Mouse (Mus musculus): ENCODE data around the gene Gm5089. TPM values are rescaled to one million over a fixed set of nuclear protein-coding genes. Genes with fewer than 3 reads are reported as not detected.

Gm5089 gene
- total and polyA plus RNA-seq, 2 experiments from 2014 or later = not detected

- ATAC-seq (ENCODE audit: insufficient read depth, low read depth) (no peak), DNase-seq (ENCODE audit: low spot score) (no peak)
- TF ChIP-seq EP300 (IDR thresholded peaks at IDR 0.05; ENCODE audit: low read depth) (no peak), CTCF (IDR thresholded peaks at IDR 0.05; ENCODE audit: low read depth) (no peak)
- H3K4me1 ChIP-seq (ENCODE audit: control insufficient read depth, insufficient read depth) = no peaks in the 10 kb centered on the region
- H3K9me3 ChIP-seq (replicated peaks; ENCODE audit: control insufficient read depth, low read length) = 0 out of 2 replicates have a peak, but pooled peaks cover 5% of the 10 kb centered on the region
- 9% methylated on average over 12 of the region's 12 CpGs for WGBS
- H3K36me3 ChIP-seq (replicated peaks; ENCODE audit: control insufficient read depth, insufficient read depth, low read length) = no peaks in the 10 kb centered on the region
- H3K9ac ChIP-seq (replicated peaks; ENCODE audit: low read depth, low read length) = no peak overlapping the region
- no peak overlapping the region for H3K4me3 ChIP-seq (ENCODE audit: low read depth, low read length)
- peaks cover 83% of the 10 kb centered on the region for H3K27me3 ChIP-seq (ENCODE audit: control insufficient read depth, insufficient read depth, low read length)
- no peak overlapping the region for H3K27ac ChIP-seq (ENCODE audit: low read depth)
- no peak overlapping the region for H3K4me2 ChIP-seq (ENCODE audit: low read depth, low read length)
Observed at GRCm38 (mm10) chr14:122489686-122490414, 38.9 kb upstream of the Gm5089 start.

- ATAC-seq (ENCODE audit: insufficient read depth, low read depth) (no peak), DNase-seq (ENCODE audit: low spot score) (no peak)
- Histone ChIP-seq H3K4me1 (ENCODE audit: control insufficient read depth, insufficient read depth) (no peaks in the 10 kb centered on the region), H3K36me3 (replicated peaks; ENCODE audit: control insufficient read depth, insufficient read depth, low read length) (no peaks in the 10 kb centered on the region), H3K9me3 (replicated peaks; ENCODE audit: control insufficient read depth, low read length) (0 out of 2 replicates have a peak, but pooled peaks cover 4% of the 10 kb centered on the region), H3K9ac (replicated peaks; ENCODE audit: low read depth, low read length) (no peak overlapping the region), H3K27me3 (ENCODE audit: control insufficient read depth, insufficient read depth, low read length) (peaks cover 91% of the 10 kb centered on the region), H3K4me2 (ENCODE audit: low read depth, low read length) (no peak overlapping the region), H3K27ac (ENCODE audit: low read depth) (no peak overlapping the region), H3K4me3 (ENCODE audit: low read depth, low read length) (no peak overlapping the region)
- TF ChIP-seq EP300 (IDR thresholded peaks at IDR 0.05; ENCODE audit: low read depth) (no peak), CTCF (IDR thresholded peaks at IDR 0.05; ENCODE audit: low read depth) (no peak)
- WGBS = under 1% methylated on average over 5 of the region's 5 CpGs
Observed at GRCm38 (mm10) chr14:122489041-122489440, 38.1 kb upstream of the Gm5089 start.

- DNase-seq (ENCODE audit: low spot score) = no peak
- WGBS = 5% methylated on average over 5 of the region's 5 CpGs
Observed at GRCm38 (mm10) chr14:122487366-122487765, 36.5 kb upstream of the Gm5089 start.

GRCm38 (mm10) chr14:122486611-122487010, 35.7 kb upstream of the Gm5089 start:
- no peak for TF ChIP-seq EP300 (IDR thresholded peaks at IDR 0.05; ENCODE audit: low read depth)
- TF ChIP-seq CTCF (IDR thresholded peaks at IDR 0.05; ENCODE audit: low read depth) = no peak
- 7% methylated on average over 1 of the region's 1 CpGs for WGBS
- no peaks in the 10 kb centered on the region for H3K9me3 ChIP-seq (replicated peaks; ENCODE audit: control insufficient read depth, low read length)

More at GRCm38 (mm10) chr14:122487366-122487765, 36.5 kb upstream of the Gm5089 start:
- no peaks in the 10 kb centered on the region for H3K4me1 ChIP-seq (ENCODE audit: control insufficient read depth, insufficient read depth)
- H3K4me2 ChIP-seq (ENCODE audit: low read depth, low read length) = no peak overlapping the region
- no peaks in the 10 kb centered on the region for H3K36me3 ChIP-seq (replicated peaks; ENCODE audit: control insufficient read depth, insufficient read depth, low read length)
- ATAC-seq (ENCODE audit: insufficient read depth, low read depth) = no peak
- H3K9ac ChIP-seq (replicated peaks; ENCODE audit: low read depth, low read length) = no peak overlapping the region
- no peaks in the 10 kb centered on the region for H3K9me3 ChIP-seq (replicated peaks; ENCODE audit: control insufficient read depth, low read length)
- no peak overlapping the region for H3K27ac ChIP-seq (ENCODE audit: low read depth)
- H3K27me3 ChIP-seq (ENCODE audit: control insufficient read depth, insufficient read depth, low read length) = peaks cover 91% of the 10 kb centered on the region
- TF ChIP-seq EP300 (IDR thresholded peaks at IDR 0.05; ENCODE audit: low read depth) = no peak
- no peak for TF ChIP-seq CTCF (IDR thresholded peaks at IDR 0.05; ENCODE audit: low read depth)
- no peak overlapping the region for H3K4me3 ChIP-seq (ENCODE audit: low read depth, low read length)

GRCm38 (mm10) chr14:122485635-122486181, 34.8 kb upstream of the Gm5089 start:
- DNase-seq (ENCODE audit: low spot score) = no peak
- no peak for TF ChIP-seq EP300 (IDR thresholded peaks at IDR 0.05; ENCODE audit: low read depth)
- TF ChIP-seq CTCF (IDR thresholded peaks at IDR 0.05; ENCODE audit: low read depth) = no peak
- no peak overlapping the region for H3K4me2 ChIP-seq (ENCODE audit: low read depth, low read length)
- WGBS = 6% methylated on average over 12 of the region's 12 CpGs
- no peak overlapping the region for H3K9ac ChIP-seq (replicated peaks; ENCODE audit: low read depth, low read length)
- H3K36me3 ChIP-seq (replicated peaks; ENCODE audit: control insufficient read depth, insufficient read depth, low read length) = no peaks in the 10 kb centered on the region
- H3K9me3 ChIP-seq (replicated peaks; ENCODE audit: control insufficient read depth, low read length) = no peaks in the 10 kb centered on the region
- no peak overlapping the region for H3K27ac ChIP-seq (ENCODE audit: low read depth)
- H3K27me3 ChIP-seq (ENCODE audit: control insufficient read depth, insufficient read depth, low read length) = peaks cover 95% of the 10 kb centered on the region
- no peaks in the 10 kb centered on the region for H3K4me1 ChIP-seq (ENCODE audit: control insufficient read depth, insufficient read depth)
- ATAC-seq (ENCODE audit: insufficient read depth, low read depth) = no peak
- no peak overlapping the region for H3K4me3 ChIP-seq (ENCODE audit: low read depth, low read length)

More at GRCm38 (mm10) chr14:122486611-122487010, 35.7 kb upstream of the Gm5089 start:
- H3K9ac ChIP-seq (replicated peaks; ENCODE audit: low read depth, low read length) = no peak overlapping the region
- ATAC-seq (ENCODE audit: insufficient read depth, low read depth) = no peak
- no peak overlapping the region for H3K4me2 ChIP-seq (ENCODE audit: low read depth, low read length)
- no peaks in the 10 kb centered on the region for H3K4me1 ChIP-seq (ENCODE audit: control insufficient read depth, insufficient read depth)
- H3K4me3 ChIP-seq (ENCODE audit: low read depth, low read length) = no peak overlapping the region
- H3K27me3 ChIP-seq (ENCODE audit: control insufficient read depth, insufficient read depth, low read length) = peaks cover 95% of the 10 kb centered on the region
- H3K27ac ChIP-seq (ENCODE audit: low read depth) = no peak overlapping the region
- DNase-seq (ENCODE audit: low spot score) = no peak
- H3K36me3 ChIP-seq (replicated peaks; ENCODE audit: control insufficient read depth, insufficient read depth, low read length) = no peaks in the 10 kb centered on the region

Measured in heart, postnatal 0 days (tissue).